Mouse (Mus musculus) limb, embryonic 12.5 days (tissue): ENCODE data around the gene Hoxb3. TPM values are rescaled to one million over a fixed set of nuclear protein-coding genes. Genes with fewer than 3 reads are reported as not detected.

Experiments
- ATAC-seq: fragments of 200-750 bp; cut with Nextera tagmentation; 2 replicates; pipeline ENCODE4 v1.8.0; 2017; ENCODE audit warnings: low read depth, moderate TSS enrichment; ENCODE audit not compliant: insufficient number of reproducible peaks, insufficient read depth, low FRiP score, low TSS enrichment
- H3K27ac ChIP-seq: fragments of 300-500 bp; sonication (generic); 2 replicates; pipeline ENCODE4 v1.5.1; 2016; ENCODE audit warnings: mild to moderate bottlenecking, moderate library complexity
- H3K27me3 ChIP-seq: fragments of 300-500 bp; sonication (generic); 2 replicates; pipeline ENCODE4 v1.6.1; 2016; ENCODE audit warnings: mild to moderate bottlenecking, moderate library complexity
- H3K36me3 ChIP-seq: fragments of 300-500 bp; sonication (generic); 2 replicates; pipeline ENCODE4 v1.6.1; 2016; ENCODE audit warnings: mild to moderate bottlenecking, moderate library complexity
- H3K4me1 ChIP-seq: fragments of 300-500 bp; sonication (generic); replicated peaks from 2 replicates; pipeline ENCODE4 v1.6.1; 2016
- H3K4me2 ChIP-seq: fragments of 300-500 bp; sonication (generic); 2 replicates; pipeline ENCODE4 v1.6.1; 2016; ENCODE audit warnings: mild to moderate bottlenecking, moderate library complexity
- H3K4me3 ChIP-seq: fragments of 300-500 bp; sonication (generic); replicated peaks from 2 replicates; pipeline ENCODE4 v1.5.1; 2016; ENCODE audit warnings: mild to moderate bottlenecking
- H3K9ac ChIP-seq: fragments of 300-500 bp; sonication (generic); replicated peaks from 2 replicates; pipeline ENCODE4 v1.6.1; 2016; ENCODE audit warnings: mild to moderate bottlenecking, moderate library complexity
- H3K9me3 ChIP-seq: fragments of 300-500 bp; sonication (generic); 2 replicates; pipeline ENCODE4 v1.6.1; 2016; ENCODE audit warnings: mild to moderate bottlenecking, moderate library complexity
- WGBS: fragments of 180-500 bp; shearing (Covaris S2); methylation state at CpG from one replicate; pipeline ENCODE4 v1.1.7; 2016; 5-methylcytosine and 5-hydroxymethylcytosine counted together
- polyA plus RNA-seq: library from polyadenylated mRNA; unstranded; fragments of >200 nt; fragmentation: Nextera tagmentation; extraction: Ambion mirVana; gene quantifications from 2 replicates; pipeline ENCODE4 v1.2.1, GENCODE M21; 2016

Hoxb3 gene
- polyA plus RNA-seq, 1 experiment from 2014 or later: 0.55 TPM

DNA sequence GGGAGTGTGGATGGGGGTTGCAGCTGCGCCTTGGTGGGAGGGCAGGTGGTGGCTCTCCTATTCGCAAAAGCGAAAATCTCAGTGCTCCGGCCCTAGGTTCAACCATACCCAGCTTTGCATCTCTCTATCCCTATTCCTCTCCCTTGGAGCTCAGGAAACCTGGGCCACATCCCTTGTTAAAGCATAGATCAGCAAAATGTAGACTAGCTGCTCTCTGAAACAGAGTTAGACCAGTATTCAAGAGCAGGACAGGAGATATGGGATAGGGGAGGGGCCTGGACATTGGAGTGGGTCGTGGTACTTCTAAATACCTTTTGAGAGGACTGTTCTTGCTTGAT lies 7.8 kb upstream of the Hoxb3 start:
- H3K4me3 ChIP-seq: no peak overlapping the region
- WGBS: 7% methylated on average over 5 of the region's 5 CpGs
- no peaks in the 10 kb centered on the region for H3K36me3 ChIP-seq
- H3K9ac ChIP-seq: no peak overlapping the region
- H3K27ac ChIP-seq: no peak overlapping the region
- H3K4me2 ChIP-seq: peak overlapping the region; percentile 23
- peaks cover 98% of the 10 kb centered on the region for H3K27me3 ChIP-seq
- H3K9me3 ChIP-seq: no peaks in the 10 kb centered on the region
- ATAC-seq: no peak
- H3K4me1 ChIP-seq: peaks cover 21% of the 10 kb centered on the region

- no peak overlapping the region for H3K4me2 ChIP-seq
- ATAC-seq: no peak
- peaks cover 21% of the 10 kb centered on the region for H3K4me1 ChIP-seq
- no peaks in the 10 kb centered on the region for H3K36me3 ChIP-seq
- 5% methylated on average over 18 of the region's 18 CpGs for WGBS
- H3K9ac ChIP-seq: no peak overlapping the region
- H3K9me3 ChIP-seq: no peaks in the 10 kb centered on the region
- H3K27me3 ChIP-seq: peaks cover 97% of the 10 kb centered on the region
- H3K27ac ChIP-seq: no peak overlapping the region
- H3K4me3 ChIP-seq: no peak overlapping the region
Observed at GRCm38 (mm10) chr11:96316696-96317607, 6.2 kb upstream of the Hoxb3 start.

DNA sequence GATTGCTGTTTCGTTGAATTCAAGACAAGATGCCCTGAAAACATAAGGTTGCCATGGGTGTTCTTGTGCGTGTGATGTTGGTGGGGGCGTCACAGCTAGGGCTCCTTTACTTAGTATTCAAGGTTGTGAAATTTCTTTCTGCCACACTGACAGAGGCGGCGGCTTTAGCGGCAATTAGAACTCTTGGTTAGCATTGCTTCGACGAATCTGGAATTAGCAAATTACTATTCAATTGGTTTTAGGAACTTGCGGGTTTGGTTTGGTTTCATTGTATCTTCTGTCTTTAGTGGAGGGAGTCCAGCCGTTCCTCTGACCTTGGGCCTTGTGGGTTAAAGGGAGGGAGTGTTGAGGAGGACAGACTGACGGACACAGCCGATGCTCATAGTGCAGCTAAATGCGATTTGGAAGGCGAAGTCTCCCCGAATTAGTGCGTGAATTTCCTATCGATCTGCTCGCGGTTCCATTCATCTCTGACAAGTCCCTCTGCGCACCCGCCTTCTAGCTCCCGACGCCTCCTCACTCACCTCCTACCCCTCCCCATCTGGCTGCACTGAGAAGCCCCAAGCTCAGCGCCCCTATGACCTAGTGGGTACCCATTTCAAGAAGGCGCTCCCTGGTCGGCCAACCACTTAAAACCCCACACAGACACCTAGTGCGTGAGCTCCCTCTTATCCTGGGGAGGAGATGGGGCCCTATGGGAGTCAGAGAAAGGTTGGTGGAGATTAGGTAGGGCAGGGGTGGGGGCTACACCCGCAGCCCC lies 5.3 kb upstream of the Hoxb3 start, which contains the start of gene Hoxb4:
Gene Hoxb4 (plus strand): TSS at position 660 of the 760 bp plus-strand sequence.
- Histone ChIP-seq H3K4me2 (peak within 1 kb of the TSS; percentile 65), H3K27ac (peak within 1 kb of the TSS; percentile 70; the same call in 1 of the 2 replicates), H3K27me3 (peaks cover 97% of the 10 kb centered on the region), H3K9me3 (no peaks in the 10 kb centered on the region), H3K9ac (peak within 1 kb of the TSS; percentile 48; the same call in 1 of the 2 replicates), H3K4me1 (peaks cover 19% of the 10 kb centered on the region), H3K4me3 (peak within 1 kb of the TSS; percentile 42), H3K36me3 (no peaks in the 10 kb centered on the region)
- no peak for ATAC-seq
- WGBS: 2% methylated on average over 28 of the region's 28 CpGs

DNA sequence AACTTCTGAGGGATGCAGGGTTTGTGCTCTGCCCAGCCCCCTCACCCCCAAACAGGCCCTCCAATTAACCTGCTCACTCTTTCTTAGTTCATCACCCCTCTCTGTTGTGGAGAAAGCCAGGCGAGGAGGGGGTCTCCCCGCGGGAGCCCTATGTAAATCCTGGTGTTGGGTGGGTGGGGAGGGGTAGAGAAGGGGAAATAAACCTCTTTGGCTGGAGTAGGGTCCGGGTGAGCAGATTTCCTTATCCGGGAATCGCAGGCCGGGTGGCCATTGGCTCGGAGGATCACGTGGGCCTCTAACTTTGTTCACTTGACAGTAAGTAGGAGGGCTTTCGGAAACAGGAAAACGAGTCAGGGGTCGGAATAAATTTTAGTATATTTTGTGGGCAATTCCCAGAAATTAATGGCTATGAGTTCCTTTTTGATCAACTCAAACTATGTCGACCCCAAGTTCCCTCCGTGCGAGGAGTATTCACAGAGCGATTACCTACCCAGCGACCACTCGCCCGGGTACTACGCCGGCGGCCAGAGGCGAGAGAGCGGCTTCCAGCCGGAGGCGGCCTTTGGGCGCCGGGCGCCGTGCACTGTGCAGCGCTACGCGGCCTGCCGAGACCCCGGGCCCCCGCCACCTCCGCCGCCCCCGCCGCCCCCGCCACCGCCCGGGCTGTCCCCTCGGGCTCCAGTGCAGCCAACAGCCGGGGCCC lies 4.6 kb upstream of the Hoxb3 start:
- Histone ChIP-seq H3K9ac (peak overlapping the region; percentile 48; the same call in 1 of the 2 replicates), H3K4me1 (peaks cover 19% of the 10 kb centered on the region), H3K4me2 (peak overlapping the region; percentile 65), H3K27me3 (peaks cover 97% of the 10 kb centered on the region), H3K9me3 (no peaks in the 10 kb centered on the region), H3K4me3 (peak overlapping the region; percentile 42), H3K36me3 (no peaks in the 10 kb centered on the region), H3K27ac (peak overlapping the region; percentile 70; the same call in 1 of the 2 replicates)
- WGBS: under 1% methylated on average over 43 of the region's 45 CpGs
- no peak; the same call in 1 of the 2 replicates for ATAC-seq

- H3K4me1 ChIP-seq: peaks cover 19% of the 10 kb centered on the region
- H3K9me3 ChIP-seq: no peaks in the 10 kb centered on the region
- no peak; the same call in 1 of the 2 replicates for ATAC-seq
- peak overlapping the region; percentile 48; the same call in 1 of the 2 replicates for H3K9ac ChIP-seq
- peak overlapping the region; percentile 65 for H3K4me2 ChIP-seq
- peaks cover 97% of the 10 kb centered on the region for H3K27me3 ChIP-seq
- H3K4me3 ChIP-seq: peak overlapping the region; percentile 42
- H3K36me3 ChIP-seq: no peaks in the 10 kb centered on the region
- H3K27ac ChIP-seq: peak overlapping the region; percentile 70; the same call in 1 of the 2 replicates
- under 1% methylated on average over 32 of the region's 34 CpGs for WGBS
Observed at GRCm38 (mm10) chr11:96319071-96319902, 3.8 kb upstream of the Hoxb3 start.

DNA sequence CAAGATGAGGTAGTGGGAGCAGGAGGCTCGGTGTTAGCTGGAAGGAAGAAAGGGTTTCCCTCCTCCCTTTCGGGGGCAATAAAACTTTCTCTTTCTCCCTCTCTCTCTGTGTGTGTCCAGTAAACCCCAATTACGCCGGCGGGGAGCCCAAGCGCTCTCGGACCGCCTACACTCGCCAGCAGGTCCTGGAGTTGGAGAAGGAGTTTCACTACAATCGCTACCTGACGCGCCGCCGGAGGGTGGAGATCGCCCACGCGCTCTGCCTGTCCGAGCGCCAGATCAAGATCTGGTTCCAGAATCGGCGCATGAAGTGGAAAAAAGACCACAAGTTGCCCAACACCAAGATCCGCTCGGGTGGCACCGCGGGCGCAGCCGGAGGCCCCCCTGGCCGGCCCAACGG lies 3.2 kb upstream of the Hoxb3 start:
- H3K9ac ChIP-seq: 0 out of 2 replicates have a peak overlapping the region, but pooled peaks have one; percentile 18
- H3K27ac ChIP-seq: 0 out of 2 replicates have a peak overlapping the region, but pooled peaks have one; percentile 35
- H3K36me3 ChIP-seq: no peaks in the 10 kb centered on the region
- no peaks in the 10 kb centered on the region for H3K9me3 ChIP-seq
- ATAC-seq: no peak
- peak overlapping the region; percentile 42 for H3K4me3 ChIP-seq
- under 1% methylated on average over 29 of the region's 29 CpGs for WGBS
- peaks cover 19% of the 10 kb centered on the region for H3K4me1 ChIP-seq
- peaks cover 97% of the 10 kb centered on the region for H3K27me3 ChIP-seq
- H3K4me2 ChIP-seq: peak overlapping the region; percentile 65

DNA sequence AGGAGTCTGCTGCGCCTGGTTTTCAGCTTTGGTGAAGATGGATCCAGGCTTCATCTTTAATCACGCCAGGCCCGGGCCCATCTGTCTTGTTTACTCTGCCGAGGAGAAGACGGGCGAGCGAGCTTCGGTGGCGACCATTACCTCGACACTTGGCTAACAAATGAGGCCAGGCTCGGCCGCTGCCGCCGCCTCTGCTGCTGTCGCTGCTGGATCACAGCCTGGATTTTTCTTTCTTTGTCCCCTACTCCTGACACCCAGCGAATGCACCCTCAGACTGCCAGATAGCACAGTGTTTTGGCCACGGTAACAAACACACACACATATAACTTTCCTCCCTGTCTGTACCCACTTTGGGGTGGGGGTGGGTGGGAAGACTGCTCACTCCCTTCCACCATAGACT lies 2.4 kb upstream of the Hoxb3 start:
- Histone ChIP-seq H3K27me3 (peaks cover 97% of the 10 kb centered on the region), H3K4me2 (peak overlapping the region; percentile 7; the same call in 1 of the 2 replicates), H3K9me3 (no peaks in the 10 kb centered on the region), H3K4me1 (peaks cover 20% of the 10 kb centered on the region), H3K4me3 (no peak overlapping the region; the same call in 1 of the 2 replicates), H3K27ac (no peak overlapping the region), H3K36me3 (no peaks in the 10 kb centered on the region), H3K9ac (no peak overlapping the region)
- no peak for ATAC-seq
- 4% methylated on average over 17 of the region's 17 CpGs for WGBS

DNA sequence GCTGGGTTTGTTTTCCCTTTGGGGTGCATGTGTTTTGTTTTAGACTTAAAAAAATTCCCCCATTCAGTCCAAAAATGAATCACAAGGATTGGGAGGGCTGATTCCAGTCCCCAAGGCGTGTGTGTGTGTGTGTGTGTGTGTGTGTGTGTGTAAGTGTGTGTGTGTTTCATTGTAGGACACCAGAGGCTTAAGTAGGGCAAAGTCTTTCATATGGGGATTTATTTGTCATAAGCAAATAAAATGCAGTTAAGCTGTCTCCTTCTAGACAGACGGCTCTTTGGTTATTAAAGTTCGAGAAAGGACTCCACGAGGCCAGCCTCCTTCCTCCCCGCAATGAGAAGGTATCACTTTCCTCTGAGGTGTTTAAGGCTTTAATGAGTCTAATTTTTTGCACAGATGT lies 1.3 kb upstream of the Hoxb3 start:
- Histone ChIP-seq H3K4me1 (peaks cover 23% of the 10 kb centered on the region), H3K36me3 (no peaks in the 10 kb centered on the region), H3K27me3 (peaks cover 97% of the 10 kb centered on the region), H3K4me2 (no peak overlapping the region), H3K9me3 (no peaks in the 10 kb centered on the region), H3K4me3 (no peak overlapping the region), H3K27ac (no peak overlapping the region), H3K9ac (no peak overlapping the region)
- WGBS: 8% methylated on average over 5 of the region's 5 CpGs
- no peak for ATAC-seq

DNA sequence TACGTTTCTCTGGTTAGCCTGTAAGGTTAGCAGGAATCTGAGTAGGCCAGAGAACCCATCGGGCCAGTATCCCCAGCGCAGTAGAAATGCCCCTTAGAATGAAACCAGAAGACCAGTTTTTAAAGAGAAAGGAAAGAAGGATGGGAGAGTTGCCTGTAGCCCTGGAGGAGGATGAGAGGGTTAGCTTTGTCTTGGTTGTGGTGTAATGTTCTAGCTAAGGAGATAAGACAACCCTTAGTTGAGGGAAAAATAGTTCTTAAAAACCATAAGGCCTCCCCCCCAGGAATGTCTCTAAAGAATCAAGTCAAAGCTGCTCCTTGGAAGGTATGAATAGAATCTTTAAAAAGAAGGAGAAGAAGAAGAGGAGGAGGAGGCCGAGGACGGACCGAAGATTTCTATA lies 388 bp upstream of the Hoxb3 start:
- Histone ChIP-seq H3K27ac (no peak overlapping the region), H3K9me3 (no peaks in the 10 kb centered on the region), H3K36me3 (no peaks in the 10 kb centered on the region), H3K9ac (no peak overlapping the region), H3K4me3 (no peak overlapping the region), H3K4me1 (peaks cover 23% of the 10 kb centered on the region), H3K27me3 (peaks cover 99% of the 10 kb centered on the region), H3K4me2 (no peak overlapping the region)
- 14% methylated on average over 6 of the region's 6 CpGs for WGBS
- no peak for ATAC-seq

- H3K4me2 ChIP-seq: no peak overlapping the region
- H3K27me3 ChIP-seq: peaks cover 99% of the 10 kb centered on the region
- H3K4me1 ChIP-seq: peaks cover 16% of the 10 kb centered on the region
- H3K9ac ChIP-seq: no peak overlapping the region
- H3K4me3 ChIP-seq: no peak overlapping the region
- H3K36me3 ChIP-seq: no peaks in the 10 kb centered on the region
- no peak overlapping the region for H3K27ac ChIP-seq
- ATAC-seq: no peak
- WGBS: 4% methylated on average over 5 of the region's 5 CpGs
- no peaks in the 10 kb centered on the region for H3K9me3 ChIP-seq
Observed at GRCm38 (mm10) chr11:96324125-96324524, 999 bp downstream of the Hoxb3 start.
